In genomic region chr1:63102758-63103451, GRCm38 (mm10) we compare ENCODE assay signal across 26 mouse cellular contexts. TPM values are rescaled to one million over a fixed set of nuclear protein-coding genes. Genes with fewer than 3 reads are reported as not detected.
DNase-seq lines count a peak whose midpoint lies in the region; ATAC-seq and TF ChIP-seq lines count a peak whose summit lies in the region.
"Had no signal": no experiment of that assay in that cellular context is flagged by ENCODE, and none has a peak within 500 bp of the region (broad histone marks: within the 10 kb centered on the region; RNA-seq: fewer than 3 reads in every experiment).

No protein-coding gene starts in this region.

- peaks cover 21% of the 10 kb centered on the region for H3K4me1 ChIP-seq in heart, embryonic 12.5 days (replicated peaks)
- H3K4me1 ChIP-seq in heart, adult 2 months (ENCODE audit: control insufficient read depth, insufficient read depth, low read length): peaks cover 7% of the 10 kb centered on the region
- peaks cover 18% of the 10 kb centered on the region for H3K4me1 ChIP-seq in heart, embryonic 15.5 days (replicated peaks)
- H3K4me1 ChIP-seq in hindbrain, embryonic 15.5 days (replicated peaks): peaks cover 4% of the 10 kb centered on the region; the same call in 1 of the 2 replicates
- H3K4me1 ChIP-seq in hindbrain, postnatal 0 days (ENCODE audit: insufficient read depth, low read length): no peaks in the 10 kb centered on the region
- H3K4me1 ChIP-seq: embryonic facial prominence, embryonic 10.5 days; embryonic facial prominence, embryonic 13.5 days; forebrain, embryonic 12.5 days; forebrain, embryonic 15.5 days; hindbrain, embryonic 10.5 days had no signal

- H3K27ac ChIP-seq in heart, embryonic 12.5 days (ENCODE audit: poor library complexity, severe bottlenecking): peak overlapping the region; percentile 20; the same call in 1 of the 2 replicates
- no peak overlapping the region for H3K27ac ChIP-seq in heart, adult 2 months
- 0 out of 2 replicates have a peak overlapping the region, but pooled peaks have one; percentile 17 for H3K27ac ChIP-seq in heart, embryonic 15.5 days
- no peak overlapping the region for H3K27ac ChIP-seq in hindbrain, embryonic 15.5 days (replicated peaks)
- H3K27ac ChIP-seq in hindbrain, postnatal 0 days: no peak overlapping the region
- H3K27ac ChIP-seq: embryonic facial prominence, embryonic 10.5 days; embryonic facial prominence, embryonic 13.5 days; forebrain, embryonic 12.5 days; forebrain, embryonic 15.5 days; hindbrain, embryonic 10.5 days; hindbrain, embryonic 13.5 days had no signal

- TF ChIP-seq EP300 in heart, adult 2 months (IDR thresholded peaks at IDR 0.05; ENCODE audit: insufficient read depth, low read depth, low read length): no peak

- intact Hi-C loops in heart, postnatal 14 days (cut with DNase I): no loop called here
- intact Hi-C loops in heart, adult 2 months (cut with DNase I): no loop called here

- WGBS in heart, embryonic 12.5 days: 55% methylated on average over 12 of the region's 12 CpGs
- 50% methylated on average over 12 of the region's 12 CpGs for WGBS in heart, adult 2 months
- WGBS in heart, embryonic 15.5 days: 58% methylated on average over 12 of the region's 12 CpGs
- WGBS in hindbrain, embryonic 15.5 days: 91% methylated on average over 12 of the region's 12 CpGs
- 93% methylated on average over 12 of the region's 12 CpGs for WGBS in hindbrain, postnatal 0 days

- ATAC-seq in heart, embryonic 12.5 days (ENCODE audit: insufficient number of reproducible peaks, low FRiP score): 0 out of 2 replicates have a peak, but pooled peaks have one; percentile 41
- ATAC-seq in heart, embryonic 15.5 days (replicated peaks; ENCODE audit: insufficient number of reproducible peaks, insufficient read depth, low FRiP score, low read depth): no peak
- peak; percentile 19; the same call in 1 of the 2 replicates for ATAC-seq in hindbrain, embryonic 15.5 days (ENCODE audit: low FRiP score, low read depth)
- no peak for ATAC-seq in hindbrain, postnatal 0 days
- ATAC-seq: activated CD4-positive, CD25-positive, alpha-beta regulatory T cell, adult 4 months; forebrain, embryonic 15.5 days; intestine, postnatal 0 days had no signal

- no peak overlapping the region for H3K4me2 ChIP-seq in heart, embryonic 12.5 days
- no peak overlapping the region for H3K4me2 ChIP-seq in heart, embryonic 15.5 days
- H3K4me2 ChIP-seq in hindbrain, embryonic 15.5 days: no peak overlapping the region
- no peak overlapping the region for H3K4me2 ChIP-seq in hindbrain, postnatal 0 days (ENCODE audit: low read depth, low read length)
- H3K4me2 ChIP-seq: embryonic facial prominence, embryonic 13.5 days; forebrain, embryonic 12.5 days; forebrain, embryonic 15.5 days; hindbrain, embryonic 13.5 days had no signal

- DNase-seq in heart, adult 11 months: peak; percentile 77
- no peak for DNase-seq in heart, postnatal 14 days
- no peak for DNase-seq in heart, adult 2 months
- no peak for DNase-seq in heart, adult 9 months (ENCODE audit: low spot score in 2 of 2)
- DNase-seq in hindbrain, postnatal 0 days (ENCODE audit: low spot score): no peak
- DNase-seq: adrenal gland, adult 8-10 months; adrenal gland, postnatal 25 days; cerebellum, adult 11-12 months; cerebellum, adult 8-10 months; cerebellum, postnatal 10 days; cerebellum, postnatal 36 days; embryo, embryonic 11 days; gastrocnemius, postnatal 25 days; kidney, adult 2 months had no signal

- H3K36me3 ChIP-seq in heart, embryonic 12.5 days: peaks cover 56% of the 10 kb centered on the region
- H3K36me3 ChIP-seq in heart, adult 2 months (ENCODE audit: control insufficient read depth, insufficient read depth, low read length): no peaks in the 10 kb centered on the region; the same call in none of the 2 replicates
- H3K36me3 ChIP-seq in heart, embryonic 15.5 days: peaks cover 38% of the 10 kb centered on the region
- H3K36me3 ChIP-seq in hindbrain, embryonic 15.5 days: peaks cover 30% of the 10 kb centered on the region
- peaks cover 14% of the 10 kb centered on the region; the same call in 1 of the 2 replicates for H3K36me3 ChIP-seq in hindbrain, postnatal 0 days (ENCODE audit: insufficient read depth, low read length)

- TF ChIP-seq POLR2A in heart, adult 2 months (IDR thresholded peaks at IDR 0.05; ENCODE audit: insufficient read depth, low read depth, low read length): no peak

- no peak overlapping the region for H3K9ac ChIP-seq in heart, embryonic 12.5 days
- no peak overlapping the region for H3K9ac ChIP-seq in heart, adult 2 months (ENCODE audit: low read depth, low read length)
- H3K9ac ChIP-seq in heart, embryonic 15.5 days: no peak overlapping the region
- no peak overlapping the region for H3K9ac ChIP-seq in hindbrain, embryonic 15.5 days
- H3K9ac ChIP-seq in hindbrain, postnatal 0 days (replicated peaks; ENCODE audit: low read length): no peak overlapping the region
- H3K9ac ChIP-seq: embryonic facial prominence, embryonic 13.5 days; forebrain, embryonic 12.5 days; forebrain, embryonic 15.5 days; hindbrain, embryonic 13.5 days had no signal

- H3K79me2 ChIP-seq in heart, adult 2 months (replicated peaks; ENCODE audit: control insufficient read depth, insufficient read depth, low read length): peaks cover 8% of the 10 kb centered on the region

- H3K27me3 ChIP-seq in heart, embryonic 12.5 days (replicated peaks): no peaks in the 10 kb centered on the region
- H3K27me3 ChIP-seq in heart, adult 2 months (ENCODE audit: control insufficient read depth, insufficient read depth, low read length): no peaks in the 10 kb centered on the region
- H3K27me3 ChIP-seq in heart, embryonic 15.5 days: no peaks in the 10 kb centered on the region
- no peaks in the 10 kb centered on the region for H3K27me3 ChIP-seq in hindbrain, embryonic 15.5 days
- H3K27me3 ChIP-seq in hindbrain, postnatal 0 days (ENCODE audit: insufficient read depth, low read length): no peaks in the 10 kb centered on the region
- H3K27me3 ChIP-seq: embryonic facial prominence, embryonic 13.5 days; forebrain, embryonic 12.5 days; forebrain, embryonic 15.5 days; hindbrain, embryonic 13.5 days had no signal

- no peaks in the 10 kb centered on the region for H3K9me3 ChIP-seq in heart, embryonic 12.5 days (replicated peaks)
- no peaks in the 10 kb centered on the region for H3K9me3 ChIP-seq in heart, embryonic 15.5 days (replicated peaks)
- H3K9me3 ChIP-seq in hindbrain, embryonic 15.5 days: no peaks in the 10 kb centered on the region
- no peaks in the 10 kb centered on the region for H3K9me3 ChIP-seq in hindbrain, postnatal 0 days (ENCODE audit: low read length)
- H3K9me3 ChIP-seq: embryonic facial prominence, embryonic 10.5 days; embryonic facial prominence, embryonic 13.5 days; forebrain, embryonic 12.5 days; forebrain, embryonic 15.5 days; hindbrain, embryonic 10.5 days; hindbrain, embryonic 13.5 days had no signal

- H3K4me3 ChIP-seq in heart, embryonic 12.5 days: no peak overlapping the region
- no peak overlapping the region for H3K4me3 ChIP-seq in heart, adult 2 months
- no peak overlapping the region for H3K4me3 ChIP-seq in heart, embryonic 15.5 days
- H3K4me3 ChIP-seq in hindbrain, embryonic 15.5 days: no peak overlapping the region
- H3K4me3 ChIP-seq in hindbrain, postnatal 0 days (ENCODE audit: low read length): no peak overlapping the region
- H3K4me3 ChIP-seq: embryonic facial prominence, embryonic 10.5 days; embryonic facial prominence, embryonic 13.5 days; erythroblast, embryonic 14.5 days; forebrain, embryonic 12.5 days; forebrain, embryonic 15.5 days; hindbrain, embryonic 10.5 days; hindbrain, embryonic 13.5 days had no signal

- no peak for TF ChIP-seq CTCF in heart, adult 2 months (IDR thresholded peaks at IDR 0.05)
- TF ChIP-seq CTCF in hindbrain, postnatal 0 days (IDR thresholded peaks at IDR 0.05; ENCODE audit: low read depth): no peak

RNA-seq across cellular contexts. Expression of gene Ino80d, which starts 11.6 kb away (rescaled TPM):
- total RNA-seq in heart, postnatal 14 days (2021): 10 to 100 TPM; 24.4 to 25.3 TPM
- 10.4 and 11.1 TPM in 2 replicates for polyA plus RNA-seq in heart, embryonic 12.5 days (2016; fragmentation: Nextera tagmentation; extraction: Ambion mirVana)
- 10 to 100 TPM; 16.6 to 18.4 TPM for total RNA-seq in heart, adult 2 months (2021)
- polyA plus RNA-seq in heart, adult 2 months (2012; rRNA removed): 6.5 and 9.1 TPM in 2 replicates
- polyA plus RNA-seq in heart, embryonic 15.5 days (2015; fragmentation: Nextera tagmentation; extraction: Ambion mirVana): 7.1 and 9.1 TPM in 2 replicates
- 9.9 and 10.5 TPM in 2 replicates for polyA plus RNA-seq in hindbrain, embryonic 15.5 days (2015; fragmentation: Nextera tagmentation; extraction: Ambion mirVana)
- total RNA-seq in hindbrain, postnatal 0 days (2014; rRNA removed): 10.4 and 11.2 TPM in 2 replicates
- polyA plus RNA-seq in hindbrain, postnatal 0 days (2015; fragmentation: Nextera tagmentation; extraction: Ambion mirVana): 7.7 and 9.2 TPM in 2 replicates

Comparison
In these comparisons a context has a peak if more than half of its experiments do, and no peak if none do; other contexts are left out.
1. ATAC-seq: peak in heart, embryonic 12.5 days (single experiment) and hindbrain, embryonic 15.5 days (single experiment); none in heart, embryonic 15.5 days (single experiment) and hindbrain, postnatal 0 days (single experiment).
2. H3K27ac ChIP-seq: peak in heart, embryonic 12.5 days (single experiment) and heart, embryonic 15.5 days (single experiment); none in heart, adult 2 months (single experiment), hindbrain, embryonic 15.5 days (single experiment) and hindbrain, postnatal 0 days (single experiment).